Mouse (Mus musculus) adrenal gland, postnatal 4 days (tissue): Measurements from ENCODE around the gene Fgfr2. TPM values are rescaled to one million over a fixed set of nuclear protein-coding genes. Genes with fewer than 3 reads are reported as not detected.

Experiments
- DNase-seq, 2 experiments: peaks; one replicate each; pipeline ENCODE4 v3.0.0; 2021 to 2022; ENCODE audit warnings: low spot score in 2 of 2, mixed read lengths in 2 of 2
- total RNA-seq, 2 experiments: library from RNA; stranded (reverse); gene quantifications; 2 replicates each; pipeline ENCODE4 v1.2.3; 2021

Gene Fgfr2
- total RNA-seq, 2 experiments from 2014 or later = 205 to 210 TPM

DNA sequence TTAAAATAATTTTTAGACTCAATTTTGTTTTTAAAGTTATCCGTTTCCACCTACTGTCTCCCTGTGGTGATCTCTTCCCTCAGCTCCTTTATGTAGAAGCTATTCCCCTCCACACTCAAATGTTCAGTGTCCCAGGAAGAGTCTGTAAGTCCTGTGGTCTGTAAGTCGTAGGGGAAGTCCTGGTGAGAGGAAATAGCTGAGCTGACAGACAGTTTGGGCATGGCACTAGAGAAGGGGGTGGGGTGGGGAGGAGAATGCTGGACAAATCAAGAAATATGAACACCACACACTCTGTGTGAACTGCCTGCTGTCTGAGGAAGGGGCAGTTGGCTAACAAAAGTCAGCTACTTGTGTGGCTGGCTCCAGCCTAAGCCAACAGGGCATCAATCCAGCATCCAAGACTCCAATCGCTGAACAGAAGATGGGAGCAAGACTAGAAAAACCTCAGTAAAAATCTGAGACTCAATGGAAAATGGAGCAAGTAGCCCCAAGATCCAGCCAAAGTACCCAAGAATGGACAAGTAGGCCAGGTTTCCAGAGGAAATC lies 75.0 kb downstream of the Fgfr2 start:
- no peak for DNase-seq

- DNase-seq = no peak
Measured at GRCm38 (mm10) chr7:133047287-133047686, 75.9 kb downstream of the Fgfr2 start.

GRCm38 (mm10) chr7:133044721-133045120 lies 78.4 kb downstream of the Fgfr2 start:
- no peak for DNase-seq

DNA sequence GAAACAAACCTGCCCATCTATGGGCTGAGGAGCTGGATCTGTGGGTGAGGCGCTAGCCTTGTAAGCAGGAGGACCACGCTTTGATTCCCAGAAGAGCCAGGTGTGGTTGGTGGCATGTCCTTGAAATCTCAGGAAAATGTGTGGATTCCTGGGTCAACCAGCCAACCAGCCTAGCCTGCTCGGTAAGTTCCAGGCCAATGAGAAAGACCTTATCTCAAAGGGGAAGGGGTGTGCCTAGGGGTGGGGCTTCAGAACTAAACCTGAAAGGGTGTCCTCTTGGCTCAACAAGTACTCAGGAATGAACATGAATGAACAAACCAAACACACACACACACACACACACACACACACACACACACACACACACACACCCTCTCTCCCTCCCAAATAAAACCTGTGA lies 81.4 kb downstream of the Fgfr2 start:
- no peak for DNase-seq

DNA sequence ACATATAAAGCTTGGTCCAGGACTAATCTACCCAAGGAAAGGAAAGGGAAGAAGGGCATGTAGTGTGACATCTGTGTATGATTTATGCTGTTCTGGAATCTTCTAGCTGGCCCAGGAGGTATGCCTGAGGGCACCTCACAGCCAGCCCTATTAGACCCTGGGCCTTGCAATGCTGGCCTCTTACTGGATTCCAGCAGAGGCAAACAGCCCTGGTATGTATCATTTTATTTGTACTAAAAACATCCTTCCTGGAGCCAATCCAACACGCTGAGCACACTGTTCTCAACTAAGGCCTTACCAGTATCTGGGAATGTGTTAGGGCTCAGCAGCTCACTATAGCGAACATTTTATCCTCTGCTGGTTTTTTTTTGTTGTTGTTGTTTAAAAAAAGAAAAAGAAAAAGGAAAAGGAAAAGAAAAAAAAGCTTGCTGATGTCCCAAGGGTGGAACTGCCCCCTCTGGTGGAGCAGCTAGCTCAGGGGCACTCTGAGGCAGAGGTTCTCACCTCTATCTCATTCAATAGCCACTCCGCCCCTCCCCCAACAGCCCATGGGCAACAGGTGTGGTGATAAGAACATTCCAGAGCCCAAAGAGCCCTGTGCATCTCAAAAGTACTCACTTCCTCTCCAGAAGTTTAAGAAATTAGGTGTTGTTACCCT lies 82.3 kb downstream of the Fgfr2 start:
- no peak for DNase-seq

GRCm38 (mm10) chr7:133039556-133040255 lies 83.4 kb downstream of the Fgfr2 start:
- DNase-seq = no peak

DNA sequence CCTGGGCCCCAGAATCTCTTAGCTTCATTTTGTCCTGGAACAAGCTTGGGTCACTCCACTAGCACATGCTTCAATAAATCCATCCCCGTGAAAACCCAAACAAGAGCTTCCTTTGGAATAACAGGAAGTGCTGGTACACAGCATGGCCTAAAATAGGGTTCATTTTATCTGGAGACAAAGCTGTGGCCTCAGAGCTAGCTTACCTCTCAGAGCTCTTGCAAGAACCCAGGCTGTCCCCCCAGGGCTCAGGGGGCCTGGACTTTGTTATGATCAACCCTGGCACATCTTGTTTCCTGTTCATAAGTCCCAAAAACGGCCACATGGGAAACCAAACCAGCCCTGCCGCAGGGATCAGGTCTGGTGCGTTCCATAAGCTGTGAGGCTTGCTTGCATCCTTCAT lies 85.5 kb downstream of the Fgfr2 start:
- DNase-seq = no peak

GRCm38 (mm10) chr7:133037217-133037616 lies 85.9 kb downstream of the Fgfr2 start:
- DNase-seq = no peak

DNA sequence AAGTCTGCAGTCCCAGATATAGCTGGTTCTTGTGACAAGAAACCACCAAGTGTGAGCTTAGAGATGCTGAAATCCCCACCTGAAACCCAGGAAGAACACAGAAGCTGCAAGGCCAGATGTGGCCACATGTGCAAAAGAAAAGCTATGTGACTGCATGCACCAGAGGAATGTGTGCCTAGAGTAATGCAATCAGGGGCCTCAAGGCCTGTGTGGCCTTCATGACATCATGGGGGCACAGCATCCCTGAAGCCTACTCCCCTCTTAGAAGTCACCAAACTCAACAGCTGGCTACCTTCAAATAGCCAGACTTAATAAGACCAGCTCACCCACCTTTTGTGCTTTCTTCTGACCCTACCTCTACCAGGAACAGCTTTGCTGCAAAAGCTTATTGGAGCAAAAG lies 87.2 kb downstream of the Fgfr2 start:
- DNase-seq = no peak

GRCm38 (mm10) chr7:133032589-133033203 lies 90.5 kb downstream of the Fgfr2 start:
- no peak for DNase-seq

DNA sequence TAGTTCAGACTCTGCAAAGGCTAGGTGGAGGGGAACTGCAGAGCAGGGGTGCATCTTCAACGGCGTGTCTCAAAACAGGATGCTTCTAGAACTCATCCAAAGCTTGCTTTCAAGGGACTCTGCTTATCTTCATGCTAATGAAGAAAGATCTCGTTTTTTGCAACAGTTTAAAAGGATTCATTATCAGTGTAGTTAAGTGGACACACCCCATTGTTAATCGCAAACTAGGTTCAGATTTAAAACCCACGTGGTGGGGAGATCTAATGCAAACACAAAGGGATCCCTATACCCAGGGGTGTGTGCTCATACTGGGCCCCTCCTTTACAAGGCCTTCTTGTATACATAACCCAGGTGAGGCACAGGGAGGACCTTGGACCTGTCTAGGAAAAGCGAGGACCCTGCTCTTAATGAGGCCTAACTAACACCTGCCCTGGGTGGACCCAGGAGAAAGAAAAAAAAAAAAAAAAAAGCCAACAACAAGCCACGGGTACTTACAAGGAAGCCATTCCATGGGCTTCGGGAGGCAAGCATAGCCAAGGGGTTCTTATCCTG lies 93.6 kb downstream of the Fgfr2 start:
- DNase-seq = no peak

- no peak for DNase-seq
Measured at GRCm38 (mm10) chr7:133029004-133029403, 94.1 kb downstream of the Fgfr2 start.

DNA sequence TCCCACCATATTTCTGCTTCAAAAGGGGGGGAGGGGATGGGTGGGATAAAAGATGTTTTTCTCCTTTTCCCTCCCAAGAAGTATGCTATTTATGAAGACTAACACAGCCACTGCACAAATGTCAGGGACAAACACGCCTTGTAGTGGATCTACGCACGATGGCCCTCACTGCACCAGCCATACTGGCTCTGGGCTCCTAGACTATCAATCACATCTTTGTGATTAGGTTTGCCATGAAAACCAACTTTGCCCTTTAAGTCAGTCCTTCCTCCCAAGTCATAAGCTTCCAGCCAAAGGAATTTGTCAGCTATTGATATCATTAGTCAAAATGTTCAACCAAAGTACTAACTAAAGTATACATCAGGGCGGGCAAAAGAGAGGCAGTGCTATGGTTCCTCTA lies 95.2 kb downstream of the Fgfr2 start:
- no peak for DNase-seq

DNA sequence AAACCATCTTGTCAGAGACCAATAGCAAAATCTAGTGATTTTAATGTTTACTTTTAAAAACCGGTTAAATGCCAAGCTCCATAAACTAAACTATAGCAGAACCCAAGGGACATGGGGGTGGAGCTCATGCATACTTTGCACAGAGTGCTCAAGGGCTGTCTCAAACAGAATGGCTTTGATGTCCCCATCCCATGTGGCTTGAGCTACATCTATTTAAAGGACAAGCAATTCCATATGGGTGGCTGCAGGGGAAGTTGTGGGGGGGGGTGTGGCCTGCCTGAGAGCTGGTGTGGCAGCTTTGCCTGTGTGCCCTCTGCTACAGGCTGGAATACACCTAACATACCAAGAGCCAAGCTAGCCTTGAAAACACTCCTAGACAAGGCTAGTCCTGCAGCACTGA lies 98.5 kb downstream of the Fgfr2 start:
- no peak for DNase-seq

- DNase-seq = no peak
Measured at GRCm38 (mm10) chr7:133019481-133020020, 103.6 kb downstream of the Fgfr2 start.

- no peak for DNase-seq
Measured at GRCm38 (mm10) chr7:133018961-133019360, 104.2 kb downstream of the Fgfr2 start.

DNA sequence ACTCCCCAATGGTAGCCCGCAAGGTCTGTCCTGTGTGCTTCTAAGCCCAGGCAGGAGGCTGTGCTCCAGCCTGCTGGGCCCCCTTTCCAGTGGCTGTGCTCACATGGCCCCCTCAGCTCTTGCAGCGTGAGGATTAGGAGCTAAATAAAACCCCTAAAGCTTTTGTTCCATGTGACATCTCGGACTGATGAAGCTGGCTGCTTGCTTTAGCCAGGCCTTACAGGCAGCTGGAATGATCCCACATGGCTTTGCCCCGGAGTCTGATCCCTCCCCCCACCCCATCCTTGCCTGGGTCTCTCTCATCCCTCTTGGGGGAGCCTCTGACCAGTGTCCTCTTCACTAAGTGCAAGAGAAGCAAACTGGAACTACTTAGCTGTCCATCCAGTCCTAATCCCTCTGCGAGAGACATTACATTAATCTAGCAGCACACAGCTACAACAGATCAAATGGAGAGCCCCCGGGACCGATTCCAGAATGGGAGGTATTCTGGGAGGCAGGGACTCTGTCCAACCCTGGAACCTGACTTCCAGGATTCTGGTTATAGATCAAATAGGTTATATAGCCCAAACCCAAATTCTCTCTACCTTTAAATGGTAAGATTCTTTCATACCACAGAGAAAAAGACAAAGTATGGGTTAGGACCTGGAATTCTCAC lies 107.6 kb downstream of the Fgfr2 start:
- DNase-seq = no peak

- no peak for DNase-seq
Measured at GRCm38 (mm10) chr7:133014631-133015030, 108.5 kb downstream of the Fgfr2 start.

DNA sequence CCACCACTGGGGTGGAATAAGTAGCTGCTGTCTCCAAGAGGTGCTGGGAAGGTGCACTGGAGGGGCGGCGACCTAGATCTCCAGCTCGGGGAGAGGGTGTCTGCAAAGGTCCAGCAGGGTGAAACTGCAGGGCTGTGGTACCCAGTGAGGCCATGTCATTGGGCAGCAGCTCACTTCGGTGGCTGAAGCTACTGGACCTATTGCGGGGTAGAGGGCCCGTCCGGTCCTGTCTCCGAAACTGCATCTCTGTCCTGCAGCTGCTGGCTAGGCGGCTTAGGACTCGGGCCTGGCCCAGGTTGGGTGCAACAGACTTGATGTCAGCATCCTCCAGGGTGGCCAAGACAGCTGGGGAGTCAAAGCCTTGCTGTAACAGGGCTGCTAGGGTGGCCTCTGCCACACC lies 109.2 kb downstream of the Fgfr2 start:
- no peak for DNase-seq

GRCm38 (mm10) chr7:133012637-133013366 lies 110.3 kb downstream of the Fgfr2 start:
- no peak for DNase-seq
